Comparison of ENCODE assay signal across 9 mouse cellular contexts in the genomic region with DNA sequence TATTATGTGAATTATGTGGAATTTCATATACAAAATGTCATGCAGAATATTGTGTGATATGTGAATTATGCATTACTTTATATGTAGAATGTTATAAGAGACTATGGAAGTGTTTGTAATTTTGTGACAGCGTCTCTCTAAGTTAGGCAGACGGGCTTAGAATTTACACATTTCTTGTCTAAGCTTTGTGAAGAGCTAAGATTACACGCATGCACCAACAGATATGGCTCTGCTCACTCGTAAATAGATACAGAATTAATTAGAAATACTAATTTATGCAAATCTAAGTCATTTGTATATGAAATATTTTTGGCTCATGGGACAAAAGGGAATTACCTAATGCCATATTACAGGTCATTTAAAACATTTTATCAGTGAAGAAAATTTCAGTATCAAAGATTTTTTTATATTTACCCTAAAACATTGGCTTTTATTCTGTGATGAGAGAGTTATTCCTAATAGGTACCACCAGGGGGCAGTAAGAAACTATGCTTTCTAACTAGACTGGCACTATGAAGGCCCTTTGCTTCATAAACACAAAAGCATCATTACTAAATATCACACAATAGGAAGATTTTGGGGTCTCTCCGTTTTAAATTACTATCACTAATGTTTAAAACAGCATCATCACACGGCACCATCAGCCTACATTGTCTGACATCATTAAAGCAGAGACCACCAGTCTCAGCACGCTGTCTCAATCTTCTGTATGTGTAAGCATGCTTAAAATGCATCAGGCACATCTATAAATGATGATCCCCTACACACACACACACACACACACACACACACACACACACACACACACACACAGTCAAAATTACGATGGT.
DNase-seq lines count a peak whose midpoint lies in the region; ATAC-seq and TF ChIP-seq lines count a peak whose summit lies in the region.
"Had no signal": no experiment of that assay in that cellular context is flagged by ENCODE, and none has a peak within 500 bp of the region (broad histone marks: within the 10 kb centered on the region; RNA-seq: fewer than 3 reads in every experiment).

No protein-coding gene starts in this region.

- peak; percentile 53; the same call in 1 of the 2 replicates for ATAC-seq in intestine, embryonic 16.5 days

- WGBS in intestine, embryonic 16.5 days, result 43% methylated on average over 8 of the region's 8 CpGs

- no peak overlapping the region for H3K4me2 ChIP-seq in intestine, embryonic 16.5 days (ENCODE audit: low read depth, low read length)
- H3K4me2 ChIP-seq: liver, embryonic 13.5 days had no signal

- H3K4me3 ChIP-seq in layer of hippocampus, adult 2 months, result no peak overlapping the region
- H3K4me3 ChIP-seq in MEL (ENCODE audit: control insufficient read depth in 1 of 2, insufficient read depth in 1 of 2, low read depth in 2 of 2, low read length in 2 of 2), result no peak overlapping the region
- no peak overlapping the region for H3K4me3 ChIP-seq in intestine, embryonic 16.5 days (ENCODE audit: low read length)
- H3K4me3 ChIP-seq: liver, embryonic 13.5 days had no signal

- H3K27ac ChIP-seq in layer of hippocampus, adult 2 months, result no peak overlapping the region
- no peak overlapping the region for H3K27ac ChIP-seq in MEL (ENCODE audit: control insufficient read depth, low read depth, low read length)
- H3K27ac ChIP-seq in intestine, embryonic 16.5 days (ENCODE audit: low read length), result no peak overlapping the region
- H3K27ac ChIP-seq: liver, embryonic 13.5 days had no signal

- no peaks in the 10 kb centered on the region for H3K9me3 ChIP-seq in MEL (replicated peaks; ENCODE audit: insufficient read depth, low read length)
- no peaks in the 10 kb centered on the region for H3K9me3 ChIP-seq in intestine, embryonic 16.5 days (ENCODE audit: control insufficient read depth, low read length)
- H3K9me3 ChIP-seq: liver, embryonic 13.5 days had no signal

- no peak for DNase-seq in layer of hippocampus, adult 2 months (ENCODE audit: low spot score in 2 of 2)
- DNase-seq in layer of hippocampus, postnatal 36 days, result no peak
- peak; percentile 55 for DNase-seq in MEL (ENCODE audit: low read depth, low spot score)
- DNase-seq in embryo, embryonic 10 days (ENCODE audit: low spot score), result peak; percentile 82
- no peak for DNase-seq in adrenal gland, postnatal 10 days
- DNase-seq in adrenal gland, postnatal 25 days, result no peak
- DNase-seq in frontal cortex, postnatal 14 days (ENCODE audit: low spot score in 2 of 2), result no peak
- DNase-seq: liver, embryonic 13.5 days had no signal

- H3K36me3 ChIP-seq in MEL (ENCODE audit: control insufficient read depth in 1 of 2, insufficient read depth in 2 of 2, low read length in 2 of 2), result no peaks in the 10 kb centered on the region
- no peaks in the 10 kb centered on the region for H3K36me3 ChIP-seq in intestine, embryonic 16.5 days (ENCODE audit: control insufficient read depth, insufficient read depth, low read length)
- H3K36me3 ChIP-seq: liver, embryonic 13.5 days had no signal

- H3K79me2 ChIP-seq in MEL (ENCODE audit: control insufficient read depth, insufficient read depth, low read length, poor library complexity), result no peaks in the 10 kb centered on the region

- no peak for TF ChIP-seq EP300 in MEL (IDR thresholded peaks at IDR 0.05; ENCODE audit: low read depth in 1 of 2, low read length in 2 of 2)

- TF ChIP-seq POLR2A in MEL (IDR thresholded peaks at IDR 0.05; ENCODE audit: control insufficient read depth in 1 of 2, insufficient read depth in 1 of 2, low read depth in 1 of 2, low read length in 2 of 2, poor library complexity in 1 of 2), result no peak

- TF ChIP-seq CTCF in layer of hippocampus, adult 2 months (conservative IDR thresholded peaks at IDR 0.05), result peak; percentile 91
- TF ChIP-seq CTCF in MEL (IDR thresholded peaks at IDR 0.05 in 2 of 3, conservative IDR thresholded peaks at IDR 0.05 in 1 of 3; ENCODE audit: control insufficient read depth in 1 of 3, insufficient read depth in 1 of 3, low read depth in 2 of 3, low read length in 3 of 3, poor library complexity in 1 of 3, severe bottlenecking in 1 of 3), result peak in 2 of 3 experiments; percentile 42 to 73; a peak in 4 of 6 replicates

- no peaks in the 10 kb centered on the region for H3K4me1 ChIP-seq in MEL (ENCODE audit: control insufficient read depth in 1 of 2, insufficient read depth in 2 of 2, low read length in 2 of 2)
- H3K4me1 ChIP-seq in intestine, embryonic 16.5 days (ENCODE audit: control insufficient read depth, insufficient read depth, low read length), result no peaks in the 10 kb centered on the region
- H3K4me1 ChIP-seq: liver, embryonic 13.5 days had no signal

- H3K9ac ChIP-seq in MEL (ENCODE audit: control insufficient read depth, low read depth, low read length, poor library complexity, severe bottlenecking), result no peak overlapping the region
- no peak overlapping the region for H3K9ac ChIP-seq in intestine, embryonic 16.5 days (ENCODE audit: low read depth, low read length)
- H3K9ac ChIP-seq: liver, embryonic 13.5 days had no signal

- peak; percentile 83 for TF ChIP-seq RAD21 in MEL (IDR thresholded peaks at IDR 0.05; ENCODE audit: low read depth, low read length)

- no peaks in the 10 kb centered on the region for H3K27me3 ChIP-seq in MEL (ENCODE audit: control insufficient read depth in 1 of 2, insufficient read depth in 2 of 2, low read length in 2 of 2)
- no peaks in the 10 kb centered on the region for H3K27me3 ChIP-seq in intestine, embryonic 16.5 days (replicated peaks; ENCODE audit: control insufficient read depth, insufficient read depth, low read length)
- H3K27me3 ChIP-seq: liver, embryonic 13.5 days had no signal

TF ChIP-seq in MEL, 35 proteins besides CTCF, POLR2A, EP300 and RAD21:
- no peak for TF ChIP-seq JUND (IDR thresholded peaks at IDR 0.05; ENCODE audit: low read depth, low read length)
- no peak for TF ChIP-seq GABPA (IDR thresholded peaks at IDR 0.05; ENCODE audit: low read depth, low read length)
- peak; percentile 80 for TF ChIP-seq SMC3 (IDR thresholded peaks at IDR 0.05; ENCODE audit: low read depth, low read length)
- no peak for TF ChIP-seq MEF2A (IDR thresholded peaks at IDR 0.05; ENCODE audit: extremely low read depth, insufficient replicate concordance, low read depth, low read length, poor library complexity, severe bottlenecking)
- TF ChIP-seq SIN3A (IDR thresholded peaks at IDR 0.05; ENCODE audit: low read length), result no peak
- TF ChIP-seq TBP (IDR thresholded peaks at IDR 0.05; ENCODE audit: low read depth, low read length), result no peak
- TF ChIP-seq NELFE (IDR thresholded peaks at IDR 0.05; ENCODE audit: low read depth, low read length), result no peak
- peak; percentile 60 for TF ChIP-seq ZC3H11A (IDR thresholded peaks at IDR 0.05; ENCODE audit: low read depth, low read length)
- TF ChIP-seq TAL1 (IDR thresholded peaks at IDR 0.05; ENCODE audit: low read length), result no peak
- no peak for TF ChIP-seq TCF12 (IDR thresholded peaks at IDR 0.05; ENCODE audit: low read depth, low read length)
- no peak for TF ChIP-seq MXI1 (IDR thresholded peaks at IDR 0.05; ENCODE audit: low read depth, low read length)
- TF ChIP-seq CHD2 (IDR thresholded peaks at IDR 0.05; ENCODE audit: low read length), result no peak
- no peak for TF ChIP-seq E2F4 (IDR thresholded peaks at IDR 0.05; ENCODE audit: borderline replicate concordance, low read depth, low read length)
- TF ChIP-seq ETS1 (IDR thresholded peaks at IDR 0.05; ENCODE audit: low read depth, low read length), result no peak
- TF ChIP-seq ZKSCAN1 (IDR thresholded peaks at IDR 0.05; ENCODE audit: low read depth, low read length), result no peak
- TF ChIP-seq KAT2A (conservative IDR thresholded peaks at IDR 0.05; ENCODE audit: low read depth, low read length), result no peak

Comparison
In these comparisons a context has a peak if more than half of its experiments do, and no peak if none do; other contexts are left out.
1. DNase-seq: peak in MEL (single experiment) and embryo, embryonic 10 days (single experiment); none in layer of hippocampus, adult 2 months (0 of 2), layer of hippocampus, postnatal 36 days (0 of 2), adrenal gland, postnatal 10 days (single experiment), adrenal gland, postnatal 25 days (single experiment) and frontal cortex, postnatal 14 days (0 of 2).